Mouse (Mus musculus) testis, adult 2 months (tissue): ENCODE data around the gene Slc25a21.

Experiments
- CTCF ChIP-seq: fragments of 200-500 bp; IDR thresholded peaks from 2 replicates; pipeline ENCODE4 v1.5.1; 2012; ENCODE audit warnings: low read depth, mild to moderate bottlenecking, inconsistent platforms, low read length, moderate library complexity; ENCODE audit not compliant: control insufficient read depth, insufficient read depth, insufficient replicate concordance
- POLR2A ChIP-seq: fragments of 200-500 bp; IDR thresholded peaks from 2 replicates; pipeline ENCODE4 v1.6.1; 2012; ENCODE audit warnings: low read depth, mild to moderate bottlenecking, inconsistent platforms, low read length, moderate library complexity; ENCODE audit not compliant: control insufficient read depth

DNA sequence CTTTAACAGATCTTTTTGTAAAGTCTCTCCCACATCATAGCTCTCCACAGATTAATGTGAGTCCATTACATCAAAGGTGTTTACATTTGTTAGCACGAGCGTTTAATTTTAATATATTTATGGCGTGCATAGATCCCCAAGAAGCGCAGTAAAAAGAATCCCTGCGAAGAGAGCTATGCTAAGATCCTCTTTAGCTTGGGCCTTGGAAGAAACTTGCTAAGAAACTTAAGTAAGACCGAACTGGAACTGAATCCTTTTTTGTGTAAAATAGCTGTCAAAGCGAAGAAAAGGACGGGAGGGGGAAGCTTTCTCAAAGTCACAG lies 1.0 kb downstream of the Slc25a21 start:
- TF ChIP-seq POLR2A (no peak), CTCF (no peak)
